Mouse (Mus musculus) large intestine, adult 2 months (tissue): ENCODE data around the gene Lrrc10b. TPM values are rescaled to one million over a fixed set of nuclear protein-coding genes. Genes with fewer than 3 reads are reported as not detected.

Experiments used
- DNase-seq: peaks from one replicate; pipeline ENCODE4 v3.0.0-alpha.2; 2012; ENCODE audit warnings: low read depth, low spot score
- WGBS: fragments of 180-500 bp; shearing (Covaris S2); methylation state at CpG from one replicate; pipeline ENCODE4 v1.1.7; 2018; 5-methylcytosine and 5-hydroxymethylcytosine counted together
- polyA plus RNA-seq: library from polyadenylated mRNA; depleted of rRNA; stranded (reverse); fragments of >200 nt; gene quantifications from 2 replicates; pipeline ENCODE4 v1.2.3, GENCODE M21; 2012; rRNA removed

Gene Lrrc10b
- 3.0 and 3.1 TPM in 2 replicates for polyA plus RNA-seq

- whole genome bisulfite sequencing: 2% methylated on average over 96 of the region's 96 CpGs
- DNase-seq: no peak
These were observed at the start of gene Lrrc10b for GRCm38 (mm10) chr19:10456752-10457483. TSS of gene Lrrc10b (minus strand) at chr19:10457473.

GRCm38 (mm10) chr19:10502571-10502970 lies 45.3 kb upstream of the Lrrc10b start:
- DNase-seq: no peak
- 13% methylated on average over 4 of the region's 4 CpGs for WGBS

DNA sequence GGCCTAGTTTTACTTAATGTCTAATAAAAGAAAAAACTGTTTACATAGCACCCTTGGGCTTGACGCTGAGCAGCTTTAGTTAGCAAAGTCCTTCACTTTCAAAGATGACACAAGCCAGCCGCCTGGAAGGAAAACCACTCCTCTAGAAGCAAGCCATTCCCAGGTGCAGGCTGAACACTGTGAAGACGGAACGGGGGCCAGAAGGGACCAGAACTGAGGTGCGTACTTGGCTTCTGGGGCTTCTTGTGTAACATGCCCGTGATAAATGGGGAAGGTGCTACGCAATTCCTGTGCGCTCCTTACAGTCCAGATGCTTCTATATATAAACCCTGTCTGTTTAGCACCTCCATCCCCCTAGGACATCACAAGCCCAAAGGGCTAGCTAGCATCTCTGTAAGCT lies 43.3 kb upstream of the Lrrc10b start:
- WGBS: 83% methylated on average over 8 of the region's 8 CpGs

GRCm38 (mm10) chr19:10497512-10498160 lies 40.4 kb upstream of the Lrrc10b start:
- 39% methylated on average over 8 of the region's 8 CpGs for WGBS

More for the DNA sequence above, 43.3 kb upstream of the Lrrc10b start:
- DNase-seq: no peak

GRCm38 (mm10) chr19:10496976-10497375 lies 39.7 kb upstream of the Lrrc10b start:
- WGBS: 81% methylated on average over 2 of the region's 2 CpGs
- no peak for DNase-seq

More at GRCm38 (mm10) chr19:10497512-10498160, 40.4 kb upstream of the Lrrc10b start:
- DNase-seq: no peak

- WGBS: 88% methylated on average over 1 of the region's 1 CpGs
These were observed 38.4 kb upstream of the Lrrc10b start for GRCm38 (mm10) chr19:10495670-10496069.

GRCm38 (mm10) chr19:10486264-10486738 lies 29.0 kb upstream of the Lrrc10b start:
- peak; percentile 50 for DNase-seq
- 11% methylated on average over 9 of the region's 9 CpGs for WGBS

More at GRCm38 (mm10) chr19:10495670-10496069, 38.4 kb upstream of the Lrrc10b start:
- no peak for DNase-seq

DNA sequence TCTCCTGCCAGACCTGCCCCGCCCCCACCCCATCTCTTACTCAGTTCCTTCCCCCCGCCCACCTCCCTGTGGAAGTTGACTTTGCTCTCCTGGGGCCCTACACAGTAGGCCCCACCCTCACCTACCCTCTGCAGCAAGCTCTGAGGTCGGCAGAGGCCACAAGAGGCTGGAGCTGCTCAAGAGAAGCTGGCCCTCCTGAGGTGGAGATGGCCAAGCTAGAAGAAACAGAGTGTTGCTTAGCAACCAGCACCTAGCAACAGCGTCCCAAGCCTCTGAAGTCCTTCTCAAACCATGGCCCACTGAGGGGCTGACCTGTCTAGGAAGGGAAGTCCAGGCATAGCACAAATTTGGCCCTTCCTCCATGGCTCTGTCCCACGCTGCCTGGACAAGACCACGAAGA lies 25.4 kb upstream of the Lrrc10b start, which contains the start of gene Ppp1r32:
Gene Ppp1r32 (minus strand): TSS at position 226 of the 400 bp plus-strand sequence.
- DNase-seq: no peak

GRCm38 (mm10) chr19:10479541-10479940 lies 22.3 kb upstream of the Lrrc10b start:
- no peak for DNase-seq
- WGBS: 49% methylated on average over 4 of the region's 4 CpGs

More for the DNA sequence above, 25.4 kb upstream of the Lrrc10b start, which contains the start of gene Ppp1r32:
- WGBS: 51% methylated on average over 6 of the region's 6 CpGs

GRCm38 (mm10) chr19:10473779-10474178 lies 16.5 kb upstream of the Lrrc10b start:
- no peak for DNase-seq
- WGBS: 35% methylated on average over 6 of the region's 6 CpGs

- 63% methylated on average over 3 of the region's 3 CpGs for WGBS
- no peak for DNase-seq
These were observed 15.7 kb upstream of the Lrrc10b start for GRCm38 (mm10) chr19:10472958-10473357.

DNA sequence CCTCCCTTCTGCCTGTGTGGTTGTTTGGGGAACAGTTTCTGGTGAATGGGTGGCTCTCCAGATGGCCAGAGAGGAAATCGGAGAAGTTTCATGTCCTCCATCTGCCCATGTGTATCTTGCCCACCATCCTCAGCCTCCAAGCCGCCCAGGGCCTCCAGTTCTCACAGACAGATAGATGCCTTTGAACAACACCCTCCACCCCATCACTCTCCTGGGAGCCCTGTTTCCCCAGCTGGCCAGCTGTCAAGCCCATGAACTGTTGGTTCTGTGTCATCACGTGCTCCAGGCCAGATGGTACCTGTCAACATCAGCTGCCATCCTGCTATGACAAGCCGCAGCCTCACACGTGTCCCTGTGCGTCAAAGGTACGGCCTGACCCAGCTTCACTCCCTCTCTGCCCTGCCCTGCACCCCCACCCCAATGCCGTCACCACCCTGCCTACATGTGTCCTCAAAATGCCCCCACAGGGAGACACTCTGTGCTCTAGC lies 11.9 kb upstream of the Lrrc10b start:
- no peak for DNase-seq
- 47% methylated on average over 8 of the region's 8 CpGs for WGBS

DNA sequence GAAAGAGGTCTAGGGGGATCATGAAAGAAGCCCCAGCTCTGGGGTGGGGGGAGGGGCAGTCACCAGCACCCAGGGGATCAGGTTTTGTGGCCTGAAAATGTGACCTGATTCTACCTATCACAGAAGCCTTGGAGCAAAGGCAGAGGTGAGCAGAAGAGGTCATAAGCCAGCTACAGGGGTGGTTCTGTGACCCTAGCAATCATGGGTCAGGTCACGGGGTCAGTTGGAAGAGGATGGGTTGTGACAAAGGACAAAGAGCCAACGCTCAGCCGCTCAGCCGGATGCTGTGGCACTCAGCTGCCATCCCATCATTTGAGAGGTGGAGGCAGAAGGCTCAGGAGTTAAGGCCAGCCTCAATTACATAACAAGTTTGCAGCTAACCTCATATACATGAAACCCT lies 7.2 kb upstream of the Lrrc10b start:
- DNase-seq: no peak
- 34% methylated on average over 4 of the region's 4 CpGs for whole genome bisulfite sequencing

GRCm38 (mm10) chr19:10461584-10461983 lies 4.3 kb upstream of the Lrrc10b start:
- 27% methylated on average over 7 of the region's 7 CpGs for WGBS
- DNase-seq: no peak

DNA sequence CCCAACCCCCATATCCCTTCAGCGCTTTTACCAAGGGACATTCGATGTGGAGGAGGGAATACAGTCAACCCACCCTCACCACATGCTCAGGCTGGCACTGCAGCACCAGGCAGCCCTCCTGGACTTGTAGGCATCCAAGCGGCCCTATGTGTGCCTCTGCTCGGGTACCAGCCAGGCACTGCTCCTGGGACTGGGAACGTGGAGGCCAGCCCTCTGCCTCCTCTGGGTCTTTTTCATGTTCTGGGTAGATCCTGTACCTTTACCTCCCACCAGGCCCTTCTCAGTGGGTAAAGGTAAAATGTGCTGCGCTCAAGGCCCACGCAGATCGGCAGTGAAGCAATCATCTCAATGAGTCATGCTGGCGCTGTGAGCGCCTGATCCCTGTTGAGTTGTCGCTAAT lies 2.6 kb upstream of the Lrrc10b start:
- no peak for DNase-seq
- WGBS: 66% methylated on average over 11 of the region's 11 CpGs

DNA sequence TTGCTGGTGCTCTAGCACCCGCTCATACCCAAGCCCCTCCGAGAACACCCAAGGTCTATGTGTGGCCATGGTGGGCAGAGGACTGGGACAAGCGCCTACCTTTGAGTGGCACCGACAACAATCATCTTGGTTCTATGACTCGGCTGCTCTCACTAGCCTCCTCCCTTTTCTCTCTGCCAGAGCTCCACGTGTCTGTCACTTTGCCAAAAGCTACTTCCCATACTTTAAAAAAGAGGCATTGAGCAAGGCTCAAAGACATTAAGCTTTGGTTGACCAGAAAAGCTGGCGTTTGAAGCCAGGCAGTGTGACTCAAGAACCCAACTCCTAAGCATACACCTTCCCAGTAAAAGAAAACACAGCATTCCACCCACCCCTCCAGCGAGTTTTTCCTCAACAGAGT lies 823 bp upstream of the Lrrc10b start:
- WGBS: 12% methylated on average over 8 of the region's 8 CpGs
- no peak for DNase-seq

GRCm38 (mm10) chr19:10457484-10457800 lies 169 bp upstream of the Lrrc10b start:
- WGBS: 2% methylated on average over 34 of the region's 34 CpGs
- DNase-seq: no peak

- WGBS: 59% methylated on average over 3 of the region's 3 CpGs
- no peak for DNase-seq
These were observed 1.9 kb downstream of the Lrrc10b start for GRCm38 (mm10) chr19:10455437-10455806.

GRCm38 (mm10) chr19:10454718-10455436 lies 2.4 kb downstream of the Lrrc10b start:
- no peak for DNase-seq
- 55% methylated on average over 4 of the region's 4 CpGs for WGBS

GRCm38 (mm10) chr19:10449708-10450107 lies 7.6 kb downstream of the Lrrc10b start:
- peak; percentile 50 for DNase-seq
- 6% methylated on average over 3 of the region's 3 CpGs for WGBS
